9 mouse cellular contexts compared by ENCODE assay signal in genomic region chr13:103978286-103978866, GRCm38 (mm10). TPM values are rescaled to one million over a fixed set of nuclear protein-coding genes. Genes with fewer than 3 reads are reported as not detected.
DNase-seq lines count a peak whose midpoint lies in the region; ATAC-seq and TF ChIP-seq lines count a peak whose summit lies in the region.
"Had no signal": no experiment of that assay in that cellular context is flagged by ENCODE, and none has a peak within 500 bp of the region (broad histone marks: within the 10 kb centered on the region; RNA-seq: fewer than 3 reads in every experiment).

No protein-coding gene starts in this region.

- peak overlapping the region; percentile 56; the same call in 1 of the 2 replicates for H3K27ac ChIP-seq in kidney, embryonic 14.5 days (ENCODE audit: low read depth, low read length)
- peak overlapping the region; percentile 66 for H3K27ac ChIP-seq in stomach, embryonic 14.5 days (ENCODE audit: low read length)
- H3K27ac ChIP-seq in forebrain, postnatal 0 days (ENCODE audit: low read depth, low read length): no peak overlapping the region
- H3K27ac ChIP-seq in forebrain, embryonic 11.5 days (ENCODE audit: low read depth, low read length): no peak overlapping the region

- no peaks in the 10 kb centered on the region for H3K27me3 ChIP-seq in kidney, embryonic 14.5 days (ENCODE audit: control insufficient read depth, insufficient read depth, low read length)
- H3K27me3 ChIP-seq in stomach, embryonic 14.5 days (ENCODE audit: control insufficient read depth, insufficient read depth, low read length): no peaks in the 10 kb centered on the region
- no peaks in the 10 kb centered on the region for H3K27me3 ChIP-seq in forebrain, postnatal 0 days (ENCODE audit: insufficient read depth, low read length)
- H3K27me3 ChIP-seq in forebrain, embryonic 11.5 days (ENCODE audit: control insufficient read depth, insufficient read depth, low read length): no peaks in the 10 kb centered on the region
- H3K27me3 ChIP-seq: megakaryocyte, embryonic 14.5 days had no signal

- 32% methylated on average over 5 of the region's 5 CpGs for WGBS in kidney, embryonic 14.5 days
- 35% methylated on average over 5 of the region's 5 CpGs for WGBS in stomach, embryonic 14.5 days
- WGBS in forebrain, postnatal 0 days: 68% methylated on average over 5 of the region's 5 CpGs
- WGBS in forebrain, embryonic 11.5 days: 74% methylated on average over 5 of the region's 5 CpGs

- H3K4me1 ChIP-seq in kidney, embryonic 14.5 days (ENCODE audit: control insufficient read depth, insufficient read depth, low read length): no peaks in the 10 kb centered on the region
- peaks cover 9% of the 10 kb centered on the region; the same call in 1 of the 2 replicates for H3K4me1 ChIP-seq in stomach, embryonic 14.5 days (ENCODE audit: control insufficient read depth, insufficient read depth, low read length)
- H3K4me1 ChIP-seq in forebrain, postnatal 0 days (ENCODE audit: insufficient read depth): no peaks in the 10 kb centered on the region
- no peaks in the 10 kb centered on the region for H3K4me1 ChIP-seq in forebrain, embryonic 11.5 days (replicated peaks; ENCODE audit: control insufficient read depth, insufficient read depth, low read length)

- peak; percentile 32; the same call in 1 of the 2 replicates for ATAC-seq in kidney, embryonic 14.5 days (ENCODE audit: low FRiP score, low TSS enrichment)
- ATAC-seq in stomach, embryonic 14.5 days (ENCODE audit: insufficient number of reproducible peaks, insufficient read depth, low FRiP score, low read depth): peak; percentile 53; the same call in 1 of the 2 replicates
- ATAC-seq in frontal cortex, adult (ENCODE audit: low TSS enrichment): no peak
- no peak for ATAC-seq in forebrain, postnatal 0 days
- ATAC-seq in forebrain, embryonic 11.5 days (replicated peaks; ENCODE audit: low FRiP score): no peak

- DNase-seq in heart, adult 11 months: peak; percentile 92
- no peak for DNase-seq in heart, postnatal 25 days (ENCODE audit: low spot score)
- DNase-seq in gastrocnemius, postnatal 25 days: peak; percentile 68
- no peak for DNase-seq in forebrain, postnatal 0 days
- no peak for DNase-seq in forebrain, embryonic 11.5 days (ENCODE audit: low spot score)

- no peak for TF ChIP-seq CTCF in forebrain, postnatal 0 days (IDR thresholded peaks at IDR 0.05; ENCODE audit: low read depth)

- H3K9me3 ChIP-seq in kidney, embryonic 14.5 days (ENCODE audit: control insufficient read depth, low read length): peaks cover 3% of the 10 kb centered on the region; the same call in 1 of the 2 replicates
- H3K9me3 ChIP-seq in stomach, embryonic 14.5 days (ENCODE audit: control insufficient read depth, low read depth, low read length): 0 out of 2 replicates have a peak, but pooled peaks cover 3% of the 10 kb centered on the region
- no peaks in the 10 kb centered on the region for H3K9me3 ChIP-seq in forebrain, postnatal 0 days (ENCODE audit: low read length)
- H3K9me3 ChIP-seq in forebrain, embryonic 11.5 days (ENCODE audit: control insufficient read depth, low read length): peaks cover 3% of the 10 kb centered on the region; the same call in 1 of the 2 replicates

- intact Hi-C loops in heart, postnatal 25 days (cut with DNase I): no loop called here

- H3K4me2 ChIP-seq in kidney, embryonic 14.5 days (replicated peaks; ENCODE audit: low read depth, low read length): no peak overlapping the region
- H3K4me2 ChIP-seq in stomach, embryonic 14.5 days (replicated peaks; ENCODE audit: low read depth, low read length): no peak overlapping the region
- no peak overlapping the region for H3K4me2 ChIP-seq in forebrain, postnatal 0 days (ENCODE audit: low read depth)
- no peak overlapping the region for H3K4me2 ChIP-seq in forebrain, embryonic 11.5 days (ENCODE audit: low read depth, low read length, severe bottlenecking)

- H3K4me3 ChIP-seq in kidney, embryonic 14.5 days (ENCODE audit: low read length): no peak overlapping the region
- H3K4me3 ChIP-seq in stomach, embryonic 14.5 days (ENCODE audit: low read depth, low read length): no peak overlapping the region
- H3K4me3 ChIP-seq in forebrain, postnatal 0 days (ENCODE audit: low read depth, low read length): no peak overlapping the region
- no peak overlapping the region for H3K4me3 ChIP-seq in forebrain, embryonic 11.5 days (ENCODE audit: low read depth, low read length)
- H3K4me3 ChIP-seq: megakaryocyte, embryonic 14.5 days had no signal

- no peak overlapping the region for H3K9ac ChIP-seq in kidney, embryonic 14.5 days (ENCODE audit: low read depth, low read length)
- H3K9ac ChIP-seq in stomach, embryonic 14.5 days (replicated peaks; ENCODE audit: low read depth, low read length): no peak overlapping the region
- no peak overlapping the region for H3K9ac ChIP-seq in forebrain, postnatal 0 days
- no peak overlapping the region for H3K9ac ChIP-seq in forebrain, embryonic 11.5 days (ENCODE audit: low read length)

- no peaks in the 10 kb centered on the region for H3K36me3 ChIP-seq in kidney, embryonic 14.5 days (ENCODE audit: control insufficient read depth, insufficient read depth, low read length)
- no peaks in the 10 kb centered on the region for H3K36me3 ChIP-seq in stomach, embryonic 14.5 days (ENCODE audit: control insufficient read depth, insufficient read depth, low read length)
- H3K36me3 ChIP-seq in forebrain, postnatal 0 days (ENCODE audit: insufficient read depth): no peaks in the 10 kb centered on the region
- no peaks in the 10 kb centered on the region for H3K36me3 ChIP-seq in forebrain, embryonic 11.5 days (ENCODE audit: control insufficient read depth, insufficient read depth, low read length)

RNA-seq across cellular contexts. Expression of gene Erbin, which starts 58.1 kb away (rescaled TPM):
- total RNA-seq in heart, postnatal 25 days (2021): 10 to 100 TPM; 44.0 to 48.6 TPM
- 10 to 100 TPM; 30.4 to 34.3 TPM for total RNA-seq in gastrocnemius, postnatal 25 days (2021)
- polyA plus RNA-seq in kidney, embryonic 14.5 days (2014; fragmentation: Nextera tagmentation; extraction: Ambion mirVana): 28.9 and 39.5 TPM in 2 replicates
- 39.8 and 41.3 TPM in 2 replicates for polyA plus RNA-seq in stomach, embryonic 14.5 days (2014; fragmentation: Nextera tagmentation; extraction: Ambion mirVana)
- 33.6 and 51.3 TPM in 2 replicates for total RNA-seq in forebrain, postnatal 0 days (2014; rRNA removed)
- 5.1 and 6.0 TPM in 2 replicates for polyA plus RNA-seq in forebrain, postnatal 0 days (2015; fragmentation: Nextera tagmentation; extraction: Ambion mirVana)
- 26.1 and 27.0 TPM in 2 replicates for polyA plus RNA-seq in forebrain, embryonic 11.5 days (2014; fragmentation: Nextera tagmentation; extraction: Ambion mirVana)

Comparison
In these comparisons a context has a peak if more than half of its experiments do, and no peak if none do; other contexts are left out.
1. DNase-seq: peak in heart, adult 11 months (single experiment) and gastrocnemius, postnatal 25 days (single experiment); none in heart, postnatal 25 days (single experiment), forebrain, postnatal 0 days (single experiment) and forebrain, embryonic 11.5 days (single experiment).
2. ATAC-seq: peak in kidney, embryonic 14.5 days (single experiment) and stomach, embryonic 14.5 days (single experiment); none in frontal cortex, adult (single experiment), forebrain, postnatal 0 days (single experiment) and forebrain, embryonic 11.5 days (single experiment).
3. H3K27ac ChIP-seq: peak in kidney, embryonic 14.5 days (single experiment) and stomach, embryonic 14.5 days (single experiment); none in forebrain, postnatal 0 days (single experiment) and forebrain, embryonic 11.5 days (single experiment).